Mouse (Mus musculus): ENCODE measurements around the gene Cdt1. TPM values are rescaled to one million over a fixed set of nuclear protein-coding genes. Genes with fewer than 3 reads are reported as not detected.
"Not testable (repeated sequence)": the region's sequence is repeated elsewhere in the genome, so short reads cannot be mapped to it uniquely, and the experiment has no call there.

Gene Cdt1
- polyA plus RNA-seq, 1 experiment: 79.5 TPM

DNA sequence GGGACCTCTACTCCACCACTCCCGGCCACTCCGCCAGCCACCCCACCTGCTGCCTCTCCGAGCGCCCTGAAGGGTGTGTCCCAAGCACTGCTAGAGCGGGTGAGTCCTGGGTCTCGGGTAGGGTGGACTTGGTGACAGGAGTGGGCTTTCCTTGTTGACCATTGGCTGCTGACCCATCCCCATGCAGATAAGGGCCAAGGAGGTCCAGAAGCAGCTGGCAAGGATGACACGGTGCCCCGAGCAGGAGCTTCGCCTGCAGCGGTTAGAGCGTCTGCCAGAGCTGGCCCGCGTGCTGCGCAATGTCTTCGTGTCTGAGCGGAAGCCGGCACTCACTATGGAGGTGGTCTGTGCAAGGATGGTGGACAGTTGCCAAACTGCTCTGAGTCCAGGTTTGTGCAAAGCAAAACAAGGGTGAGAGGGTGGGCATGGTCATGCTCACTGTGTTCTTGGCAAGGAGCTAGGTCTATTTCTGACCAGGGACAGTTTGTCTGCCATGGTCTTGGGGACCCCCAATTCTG, 4.0 kb downstream of the Cdt1 start:
- TF ChIP-seq CTCF (IDR thresholded peaks at IDR 0.05; ENCODE audit: control insufficient read depth, insufficient read depth, insufficient read length): no peak
- no peak for TF ChIP-seq USF1 (IDR thresholded peaks at IDR 0.05; ENCODE audit: low read depth)
- TF ChIP-seq CEBPB (IDR thresholded peaks at IDR 0.05; ENCODE audit: low read depth): no peak
- no peak for TF ChIP-seq MAX (IDR thresholded peaks at IDR 0.05)
- TF ChIP-seq FOSL1 (IDR thresholded peaks at IDR 0.05; ENCODE audit: insufficient read depth, low read length, poor library complexity, severe bottlenecking): no peak
- no peak for TF ChIP-seq MYOD1 (IDR thresholded peaks at IDR 0.05; ENCODE audit: control insufficient read depth, insufficient read length, low read depth)
- no peak for TF ChIP-seq MYOG (IDR thresholded peaks at IDR 0.05; ENCODE audit: control insufficient read depth, extremely low read depth, insufficient read length)
- Histone ChIP-seq H3K79me3 (ENCODE audit: low read depth) (peaks cover 42% of the 10 kb centered on the region), H3K27me3 (ENCODE audit: control insufficient read depth, insufficient read depth, insufficient read length) (no peaks in the 10 kb centered on the region), H3K79me2 (ENCODE audit: control insufficient read depth, insufficient read depth) (peaks cover 78% of the 10 kb centered on the region), H3ac (ENCODE audit: control insufficient read depth, insufficient read length, low read depth) (no peak overlapping the region), H3K4me3 (ENCODE audit: insufficient read depth, poor library complexity, severe bottlenecking) (no peak overlapping the region), H3K36me3 (ENCODE audit: control insufficient read depth, insufficient read depth) (peaks cover 59% of the 10 kb centered on the region)

- Histone ChIP-seq H3ac (ENCODE audit: control insufficient read depth, insufficient read length, low read depth) (no peak overlapping the region), H3K4me3 (ENCODE audit: insufficient read depth, poor library complexity, severe bottlenecking) (no peak overlapping the region), H3K79me3 (ENCODE audit: low read depth) (peaks cover 42% of the 10 kb centered on the region), H3K36me3 (ENCODE audit: control insufficient read depth, insufficient read depth) (peaks cover 59% of the 10 kb centered on the region), H3K27me3 (ENCODE audit: control insufficient read depth, insufficient read depth, insufficient read length) (no peaks in the 10 kb centered on the region), H3K79me2 (ENCODE audit: control insufficient read depth, insufficient read depth) (peaks cover 78% of the 10 kb centered on the region)
- no peak for TF ChIP-seq USF1 (IDR thresholded peaks at IDR 0.05; ENCODE audit: low read depth)
- no peak for TF ChIP-seq MYOG (IDR thresholded peaks at IDR 0.05; ENCODE audit: control insufficient read depth, extremely low read depth, insufficient read length)
- no peak for TF ChIP-seq CEBPB (IDR thresholded peaks at IDR 0.05; ENCODE audit: low read depth)
- no peak for TF ChIP-seq MAX (IDR thresholded peaks at IDR 0.05)
- TF ChIP-seq FOSL1 (IDR thresholded peaks at IDR 0.05; ENCODE audit: insufficient read depth, low read length, poor library complexity, severe bottlenecking): no peak
- no peak for TF ChIP-seq MYOD1 (IDR thresholded peaks at IDR 0.05; ENCODE audit: control insufficient read depth, insufficient read length, low read depth)
Observed at GRCm38 (mm10) chr8:122572751-122573150, 4.9 kb downstream of the Cdt1 start.

DNA sequence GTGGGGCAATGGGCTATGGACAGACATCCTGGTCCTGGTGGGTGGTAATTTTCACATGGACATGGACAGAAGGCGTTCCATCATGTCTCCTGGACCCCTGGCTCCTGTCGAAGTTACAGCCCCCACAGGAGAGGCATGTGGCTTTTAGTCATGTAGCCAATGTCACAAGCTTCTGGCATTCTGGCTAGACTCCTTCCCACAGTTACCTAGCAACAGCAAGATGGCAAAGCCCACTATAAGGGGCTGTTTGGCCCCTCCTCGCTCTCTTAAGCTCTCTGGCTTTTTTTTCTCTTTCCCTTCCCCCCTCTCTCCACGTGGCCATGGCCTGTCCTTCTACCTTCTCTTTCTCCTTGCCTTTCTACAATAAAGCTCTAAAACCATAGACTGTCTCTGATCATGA, 5.4 kb downstream of the Cdt1 start:
- not testable (repeated sequence) for H3ac ChIP-seq (ENCODE audit: control insufficient read depth, insufficient read length, low read depth); H3K27me3 ChIP-seq (ENCODE audit: control insufficient read depth, insufficient read depth, insufficient read length); H3K4me3 ChIP-seq (ENCODE audit: insufficient read depth, poor library complexity, severe bottlenecking)
- peaks cover 59% of the 10 kb centered on the region for H3K36me3 ChIP-seq (ENCODE audit: control insufficient read depth, insufficient read depth)
- H3K79me3 ChIP-seq (ENCODE audit: low read depth): peaks cover 42% of the 10 kb centered on the region
- peaks cover 75% of the 10 kb centered on the region for H3K79me2 ChIP-seq (ENCODE audit: control insufficient read depth, insufficient read depth)

GRCm38 (mm10) chr8:122573577-122573976, 5.8 kb downstream of the Cdt1 start:
- TF ChIP-seq FOSL1 (IDR thresholded peaks at IDR 0.05; ENCODE audit: insufficient read depth, low read length, poor library complexity, severe bottlenecking) (no peak), USF1 (IDR thresholded peaks at IDR 0.05; ENCODE audit: low read depth) (no peak), CEBPB (IDR thresholded peaks at IDR 0.05; ENCODE audit: low read depth) (no peak), MYOD1 (IDR thresholded peaks at IDR 0.05; ENCODE audit: control insufficient read depth, insufficient read length, low read depth) (no peak), CTCF (IDR thresholded peaks at IDR 0.05; ENCODE audit: control insufficient read depth, insufficient read depth, insufficient read length) (no peak), MYOG (IDR thresholded peaks at IDR 0.05; ENCODE audit: control insufficient read depth, extremely low read depth, insufficient read length) (no peak), MAX (IDR thresholded peaks at IDR 0.05) (no peak)
- H3K79me3 ChIP-seq (ENCODE audit: low read depth): peaks cover 40% of the 10 kb centered on the region
- peaks cover 59% of the 10 kb centered on the region for H3K36me3 ChIP-seq (ENCODE audit: control insufficient read depth, insufficient read depth)
- no peak overlapping the region for H3K4me3 ChIP-seq (ENCODE audit: insufficient read depth, poor library complexity, severe bottlenecking)
- H3ac ChIP-seq (ENCODE audit: control insufficient read depth, insufficient read length, low read depth): no peak overlapping the region
- H3K27me3 ChIP-seq (ENCODE audit: control insufficient read depth, insufficient read depth, insufficient read length): no peaks in the 10 kb centered on the region
- peaks cover 71% of the 10 kb centered on the region for H3K79me2 ChIP-seq (ENCODE audit: control insufficient read depth, insufficient read depth)

DNA sequence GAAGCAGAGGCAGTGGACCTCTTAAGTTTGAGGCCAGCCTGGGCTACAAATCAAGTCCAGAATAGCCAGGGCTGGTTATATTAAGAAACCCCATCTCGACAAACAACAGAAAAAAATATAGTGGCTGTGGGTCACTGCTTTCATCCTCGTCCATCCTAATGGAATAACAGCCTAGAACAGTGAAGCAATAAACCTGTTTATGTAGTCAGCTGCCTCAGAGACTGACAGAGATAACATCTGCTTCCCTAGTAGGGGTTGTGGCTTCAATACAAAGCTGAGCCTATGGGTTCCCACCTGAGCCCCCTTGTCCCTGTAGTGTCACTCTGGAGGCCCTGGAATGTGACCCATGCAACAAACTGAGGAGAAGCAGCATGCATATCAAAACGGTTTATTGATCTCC, 6.4 kb downstream of the Cdt1 start:
- no peaks in the 10 kb centered on the region for H3K27me3 ChIP-seq (ENCODE audit: control insufficient read depth, insufficient read depth, insufficient read length)
- H3ac ChIP-seq (ENCODE audit: control insufficient read depth, insufficient read length, low read depth): no peak overlapping the region
- H3K79me3 ChIP-seq (ENCODE audit: low read depth): peaks cover 33% of the 10 kb centered on the region
- no peak overlapping the region for H3K4me3 ChIP-seq (ENCODE audit: insufficient read depth, poor library complexity, severe bottlenecking)
- peaks cover 64% of the 10 kb centered on the region for H3K79me2 ChIP-seq (ENCODE audit: control insufficient read depth, insufficient read depth)
- no peak for TF ChIP-seq MYOD1 (IDR thresholded peaks at IDR 0.05; ENCODE audit: control insufficient read depth, insufficient read length, low read depth)
- no peak for TF ChIP-seq MYOG (IDR thresholded peaks at IDR 0.05; ENCODE audit: control insufficient read depth, extremely low read depth, insufficient read length)
- TF ChIP-seq CEBPB (IDR thresholded peaks at IDR 0.05; ENCODE audit: low read depth): no peak
- TF ChIP-seq CTCF (IDR thresholded peaks at IDR 0.05; ENCODE audit: control insufficient read depth, insufficient read depth, insufficient read length): no peak
- no peak for TF ChIP-seq MAX (IDR thresholded peaks at IDR 0.05)
- TF ChIP-seq USF1 (IDR thresholded peaks at IDR 0.05; ENCODE audit: low read depth): no peak
- no peak for TF ChIP-seq FOSL1 (IDR thresholded peaks at IDR 0.05; ENCODE audit: insufficient read depth, low read length, poor library complexity, severe bottlenecking)
- peaks cover 57% of the 10 kb centered on the region for H3K36me3 ChIP-seq (ENCODE audit: control insufficient read depth, insufficient read depth)

- H3K4me3 ChIP-seq (ENCODE audit: insufficient read depth, poor library complexity, severe bottlenecking): peak overlapping the region; percentile 7
- H3K79me2 ChIP-seq (ENCODE audit: control insufficient read depth, insufficient read depth): peaks cover 59% of the 10 kb centered on the region
- TF ChIP-seq CTCF (IDR thresholded peaks at IDR 0.05; ENCODE audit: control insufficient read depth, insufficient read depth, insufficient read length): no peak
- no peak for TF ChIP-seq MYOG (IDR thresholded peaks at IDR 0.05; ENCODE audit: control insufficient read depth, extremely low read depth, insufficient read length)
- no peak for TF ChIP-seq MYOD1 (IDR thresholded peaks at IDR 0.05; ENCODE audit: control insufficient read depth, insufficient read length, low read depth)
- TF ChIP-seq USF1 (IDR thresholded peaks at IDR 0.05; ENCODE audit: low read depth): no peak
- no peak for TF ChIP-seq FOSL1 (IDR thresholded peaks at IDR 0.05; ENCODE audit: insufficient read depth, low read length, poor library complexity, severe bottlenecking)
- TF ChIP-seq MAX (IDR thresholded peaks at IDR 0.05): no peak
- TF ChIP-seq CEBPB (IDR thresholded peaks at IDR 0.05; ENCODE audit: low read depth): no peak
- peaks cover 28% of the 10 kb centered on the region for H3K79me3 ChIP-seq (ENCODE audit: low read depth)
- peaks cover 52% of the 10 kb centered on the region for H3K36me3 ChIP-seq (ENCODE audit: control insufficient read depth, insufficient read depth)
- no peaks in the 10 kb centered on the region for H3K27me3 ChIP-seq (ENCODE audit: control insufficient read depth, insufficient read depth, insufficient read length)
- no peak overlapping the region for H3ac ChIP-seq (ENCODE audit: control insufficient read depth, insufficient read length, low read depth)
Observed at GRCm38 (mm10) chr8:122574667-122575251, 6.9 kb downstream of the Cdt1 start.

Data from C2C12 (cell line).